Mouse (Mus musculus): ENCODE measurements around the gene Hsf2bp. TPM values are rescaled to one million over a fixed set of nuclear protein-coding genes. Genes with fewer than 3 reads are reported as not detected.

The Hsf2bp gene
- total and polyA plus RNA-seq, 3 experiments = 0.04 to 0.15 TPM; not detected in 1

DNA sequence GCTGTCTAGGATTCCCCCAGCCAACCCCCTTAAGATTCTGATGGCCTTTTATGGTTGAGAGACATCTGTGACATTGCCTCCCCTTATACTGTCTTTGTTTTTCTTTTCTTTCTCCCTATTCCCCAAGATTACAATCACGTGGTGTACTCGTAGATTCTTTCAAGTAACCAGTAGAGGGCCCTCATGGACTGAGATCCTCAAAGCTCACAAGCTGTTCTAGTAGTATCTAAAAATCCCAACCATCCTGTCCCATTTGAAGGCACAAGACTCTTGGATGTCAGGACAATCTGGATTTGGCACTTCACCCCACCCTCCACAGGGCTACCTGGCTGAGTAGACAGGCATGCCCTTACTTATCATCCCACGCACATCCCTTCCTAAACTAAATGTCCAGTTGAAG lies 8.5 kb downstream of the Hsf2bp start (continued):
- TF ChIP-seq USF1 (IDR thresholded peaks at IDR 0.05; ENCODE audit: low read depth, low read length) (peak; percentile 93), CHD2 (IDR thresholded peaks at IDR 0.05; ENCODE audit: low read length) (no peak), USF2 (IDR thresholded peaks at IDR 0.05; ENCODE audit: borderline replicate concordance in 1 of 2, insufficient read depth in 1 of 2, low read depth in 1 of 2, low read length in 2 of 2) (peak in 1 of 2 experiments; percentile 70; a peak in 2 of 4 replicates), POLR2A (IDR thresholded peaks at IDR 0.05; ENCODE audit: control insufficient read depth in 1 of 2, insufficient read depth in 1 of 2, low read depth in 1 of 2, low read length in 2 of 2, poor library complexity in 1 of 2) (no peak), MAFK (IDR thresholded peaks at IDR 0.05; ENCODE audit: borderline replicate concordance, low read depth, low read length) (no peak), ZNF384 (IDR thresholded peaks at IDR 0.05; ENCODE audit: low read depth, low read length) (no peak), CHD1 (IDR thresholded peaks at IDR 0.05; ENCODE audit: low read depth, low read length) (no peak), ELF1 (IDR thresholded peaks at IDR 0.05; ENCODE audit: low read depth, low read length) (no peak)

DNA sequence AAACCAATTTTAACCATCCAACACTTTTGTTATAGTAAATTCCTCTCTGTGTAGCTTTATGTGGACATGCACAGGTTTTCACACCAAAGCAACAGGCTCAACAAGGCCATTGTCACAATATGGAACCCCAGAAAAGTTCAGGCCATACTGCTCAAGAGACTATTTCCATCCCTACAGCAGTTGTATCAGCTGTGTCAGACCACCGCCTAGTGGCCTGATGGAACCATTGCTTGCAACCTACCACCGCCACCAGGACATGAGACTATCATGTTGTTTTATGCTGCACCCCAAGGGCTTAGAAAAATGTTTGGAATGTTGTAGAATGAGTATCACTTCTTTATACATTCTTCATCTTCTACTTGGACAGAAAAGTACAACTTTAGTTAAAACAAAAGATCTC lies 10.8 kb downstream of the Hsf2bp start:
- TF ChIP-seq RCOR1 (IDR thresholded peaks at IDR 0.05; ENCODE audit: low read depth, low read length) = no peak
- TF ChIP-seq MYC (IDR thresholded peaks at IDR 0.05; ENCODE audit: low read depth, low read length) = no peak
- peak; percentile 88 for TF ChIP-seq SMC3 (IDR thresholded peaks at IDR 0.05; ENCODE audit: low read depth, low read length)
- no peak for TF ChIP-seq MAZ (IDR thresholded peaks at IDR 0.05; ENCODE audit: low read depth, low read length)
- TF ChIP-seq NELFE (IDR thresholded peaks at IDR 0.05; ENCODE audit: low read depth, low read length) = no peak
- TF ChIP-seq TAL1 (IDR thresholded peaks at IDR 0.05; ENCODE audit: low read length) = no peak
- no peak for TF ChIP-seq POLR2A (IDR thresholded peaks at IDR 0.05; ENCODE audit: control insufficient read depth in 1 of 2, insufficient read depth in 1 of 2, low read depth in 1 of 2, low read length in 2 of 2, poor library complexity in 1 of 2)
- TF ChIP-seq CHD1 (IDR thresholded peaks at IDR 0.05; ENCODE audit: low read depth, low read length) = no peak
- no peak for TF ChIP-seq E2F4 (IDR thresholded peaks at IDR 0.05; ENCODE audit: borderline replicate concordance, low read depth, low read length)
- no peak for TF ChIP-seq ZMIZ1 (IDR thresholded peaks at IDR 0.05; ENCODE audit: low read depth, low read length)
- no peak for TF ChIP-seq TCF12 (IDR thresholded peaks at IDR 0.05; ENCODE audit: low read depth, low read length)
- peak; percentile 82 for TF ChIP-seq ZC3H11A (IDR thresholded peaks at IDR 0.05; ENCODE audit: low read depth, low read length)
- no peak for TF ChIP-seq GABPA (IDR thresholded peaks at IDR 0.05; ENCODE audit: low read depth, low read length)
- TF ChIP-seq MEF2A (IDR thresholded peaks at IDR 0.05; ENCODE audit: extremely low read depth, insufficient replicate concordance, low read depth, low read length, poor library complexity, severe bottlenecking) = no peak
- TF ChIP-seq CTCF (IDR thresholded peaks at IDR 0.05 in 2 of 3, conservative IDR thresholded peaks at IDR 0.05 in 1 of 3; ENCODE audit: control insufficient read depth in 1 of 3, insufficient read depth in 1 of 3, low read depth in 2 of 3, low read length in 3 of 3, poor library complexity in 1 of 3, severe bottlenecking in 1 of 3) = peak; percentile 77 to 92 (median 87)
- TF ChIP-seq RAD21 (IDR thresholded peaks at IDR 0.05; ENCODE audit: low read depth, low read length) = peak; percentile 93
- H3K36me3 ChIP-seq (ENCODE audit: control insufficient read depth in 1 of 2, insufficient read depth in 2 of 2, low read length in 2 of 2) = no peaks in the 10 kb centered on the region
- H3K4me3 ChIP-seq (ENCODE audit: control insufficient read depth in 1 of 2, insufficient read depth in 1 of 2, low read depth in 2 of 2, low read length in 2 of 2) = no peak overlapping the region
- DNase-seq (ENCODE audit: low read depth, low spot score) = peak; percentile 65
- no peak overlapping the region for H3K27ac ChIP-seq (ENCODE audit: control insufficient read depth, low read depth, low read length)
- H3K4me1 ChIP-seq (ENCODE audit: control insufficient read depth in 1 of 2, insufficient read depth in 2 of 2, low read length in 2 of 2) = no peaks in the 10 kb centered on the region
- no peak overlapping the region for H3K9ac ChIP-seq (ENCODE audit: control insufficient read depth, low read depth, low read length, poor library complexity, severe bottlenecking)
- peaks cover 6 to 24% of the 10 kb centered on the region in 2 experiments for H3K27me3 ChIP-seq (ENCODE audit: control insufficient read depth in 1 of 2, insufficient read depth in 2 of 2, low read length in 2 of 2)
- H3K79me2 ChIP-seq (ENCODE audit: control insufficient read depth, insufficient read depth, low read length, poor library complexity) = no peaks in the 10 kb centered on the region
- H3K9me3 ChIP-seq (replicated peaks; ENCODE audit: insufficient read depth, low read length) = no peaks in the 10 kb centered on the region

Measured in MEL (cell line).